Mouse (Mus musculus) MEL (cell line): Measurements from ENCODE around the gene Gm6169.

Experiments used
- CHD2 ChIP-seq: IDR thresholded peaks from 2 replicates; pipeline ENCODE4 v1.6.1; 2011; ENCODE audit warnings: low read length, improper control_type of control experiment
- CTCF ChIP-seq, 3 experiments: IDR thresholded peaks in 2 of 3; conservative IDR thresholded peaks in 1 of 3; 2 replicates each; pipeline ENCODE4 v1.5.1; 2011 to 2012; ENCODE audit warnings: low read length in 3 of 3, low read depth in 2 of 3, mild to moderate bottlenecking in 2 of 3, improper control_type of control experiment in 1 of 3, inconsistent platforms in 1 of 3, mixed read lengths in 1 of 3, moderate library complexity in 1 of 3; ENCODE audit not compliant: control insufficient read depth in 1 of 3, insufficient read depth in 1 of 3, poor library complexity in 1 of 3, severe bottlenecking in 1 of 3
- E2F4 ChIP-seq: IDR thresholded peaks from 2 replicates; pipeline ENCODE4 v1.6.1; 2011; ENCODE audit warnings: low read depth, low read length, improper control_type of control experiment, borderline replicate concordance
- EP300 ChIP-seq, 2 experiments: IDR thresholded peaks; 2 replicates each; pipeline ENCODE4 v1.6.1; 2011; ENCODE audit warnings: improper control_type of control experiment in 2 of 2, low read length in 2 of 2, low read depth in 1 of 2, mild to moderate bottlenecking in 1 of 2
- ETS1 ChIP-seq: IDR thresholded peaks from 2 replicates; pipeline ENCODE4 v1.6.1; 2012; ENCODE audit warnings: low read depth, mild to moderate bottlenecking, inconsistent platforms, low read length, improper control_type of control experiment, moderate library complexity
- GATA1 ChIP-seq: IDR thresholded peaks from 2 replicates; pipeline ENCODE4 v1.6.1; 2011; ENCODE audit warnings: low read depth, low read length, improper control_type of control experiment
- NRF1 ChIP-seq: IDR thresholded peaks from 2 replicates; pipeline ENCODE4 v1.6.1; 2014; ENCODE audit warnings: low read depth, mild to moderate bottlenecking, inconsistent platforms, low read length, improper control_type of control experiment, moderate library complexity; ENCODE audit not compliant: poor library complexity, insufficient read depth, severe bottlenecking
- POLR2A ChIP-seq, 2 experiments: IDR thresholded peaks; 2 replicates each; pipeline ENCODE4 v1.6.1; 2011 to 2012; ENCODE audit warnings: low read length in 2 of 2, mild to moderate bottlenecking in 2 of 2, control low read depth in 1 of 2, improper control_type of control experiment in 1 of 2, low read depth in 1 of 2, moderate library complexity in 1 of 2; ENCODE audit not compliant: control insufficient read depth in 1 of 2, insufficient read depth in 1 of 2, poor library complexity in 1 of 2
- POLR2AphosphoS2 ChIP-seq: IDR thresholded peaks from 2 replicates; pipeline ENCODE4 v1.6.1; 2011; ENCODE audit warnings: low read length, improper control_type of control experiment
- SMC3 ChIP-seq: IDR thresholded peaks from 2 replicates; pipeline ENCODE4 v1.6.1; 2011; ENCODE audit warnings: low read depth, low read length, improper control_type of control experiment
- ZNF384 ChIP-seq: IDR thresholded peaks from 2 replicates; pipeline ENCODE4 v1.6.1; 2012; ENCODE audit warnings: low read depth, mild to moderate bottlenecking, inconsistent platforms, low read length, improper control_type of control experiment

DNA sequence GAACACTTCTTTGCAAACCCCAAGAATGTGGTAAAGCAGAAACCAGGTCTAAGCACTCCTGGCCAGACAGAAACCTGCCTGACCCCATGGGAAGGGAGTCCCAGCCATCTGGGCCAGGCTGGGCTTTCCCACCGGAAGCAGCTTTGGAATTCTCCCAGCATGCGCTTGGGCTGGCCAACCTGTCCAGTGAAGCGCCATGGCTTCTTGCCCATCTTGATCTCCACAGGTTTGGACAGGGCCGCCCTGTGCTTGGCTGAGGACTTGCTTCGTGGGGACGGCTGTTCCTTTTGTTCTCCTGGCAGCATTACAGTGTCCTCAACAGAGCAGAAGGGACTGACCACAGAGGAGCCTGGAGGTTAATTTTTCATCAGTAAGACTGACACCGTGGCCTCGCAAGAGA, 45.2 kb downstream of the Gm6169 start:
- no peak for TF ChIP-seq ETS1
- no peak for TF ChIP-seq CHD2
- TF ChIP-seq GATA1: no peak
- no peak for TF ChIP-seq EP300 (IDR thresholded peaks at IDR 0.05; ENCODE audit: low read depth in 1 of 2, low read length in 2 of 2)
- no peak for TF ChIP-seq CTCF (IDR thresholded peaks at IDR 0.05 in 2 of 3, conservative IDR thresholded peaks at IDR 0.05 in 1 of 3; ENCODE audit: control insufficient read depth in 1 of 3, insufficient read depth in 1 of 3, low read depth in 2 of 3, low read length in 3 of 3, poor library complexity in 1 of 3, severe bottlenecking in 1 of 3)
- no peak for TF ChIP-seq ZNF384
- TF ChIP-seq POLR2AphosphoS2: no peak
- no peak for TF ChIP-seq POLR2A (IDR thresholded peaks at IDR 0.05; ENCODE audit: control insufficient read depth in 1 of 2, insufficient read depth in 1 of 2, low read depth in 1 of 2, low read length in 2 of 2, poor library complexity in 1 of 2)
- no peak for TF ChIP-seq SMC3
- TF ChIP-seq E2F4: no peak
- TF ChIP-seq NRF1: no peak
